Mouse (Mus musculus) liver, adult 2 months (tissue): ENCODE measurements around the gene Slc10a7.

Experiments
- CTCF ChIP-seq: fragments of 200-500 bp; IDR thresholded peaks from 2 replicates; pipeline ENCODE4 v1.5.1; 2011; ENCODE audit warnings: low read depth, low read length, control low read depth
- POLR2A ChIP-seq: fragments of 200-500 bp; IDR thresholded peaks from 2 replicates; pipeline ENCODE4 v1.6.1; 2011; ENCODE audit warnings: low read length, control low read depth; ENCODE audit not compliant: insufficient read depth; ENCODE audit errors: extremely low read depth

DNA sequence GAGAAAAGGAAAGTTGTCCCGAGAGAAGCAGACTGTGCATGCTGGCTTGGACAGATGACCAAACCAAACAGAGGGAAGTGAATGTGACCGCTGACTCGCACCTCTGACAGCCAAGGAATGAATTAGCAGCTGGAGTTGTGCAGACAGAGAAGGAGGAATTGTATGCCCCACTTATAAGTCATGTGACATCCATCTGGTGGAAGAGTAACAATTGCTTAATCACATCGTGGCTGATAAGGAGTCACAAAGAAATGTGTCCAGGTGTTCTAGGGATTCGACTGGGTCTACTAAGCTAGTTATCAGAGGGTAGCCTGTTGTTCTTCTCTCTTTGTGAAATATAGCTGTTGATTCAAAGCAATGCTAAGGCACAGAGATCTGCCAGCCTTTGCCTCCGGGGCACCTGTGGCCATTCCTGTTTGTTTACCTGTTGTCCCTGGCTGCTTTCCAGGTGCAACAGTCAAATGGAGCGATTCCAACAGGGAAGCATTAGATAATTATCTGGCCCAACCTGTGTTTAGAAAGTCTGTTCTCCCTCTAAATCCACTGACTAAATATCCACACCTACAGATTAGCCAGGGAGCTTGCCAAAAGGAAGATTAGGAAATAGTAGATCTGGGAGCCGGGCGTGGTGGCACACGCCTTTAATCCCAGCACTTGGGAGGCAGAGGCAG lies 147.7 kb downstream of the Slc10a7 start:
- TF ChIP-seq CTCF (no peak), POLR2A (no peak)
